8 mouse cellular contexts compared by ENCODE assay signal in genomic region chr4:140539125-140539524, GRCm38 (mm10).
A peak's percentile ranks its signal among the peaks of the same experiment; 100 is the strongest.
DNase-seq lines count a peak whose midpoint lies in the region; ATAC-seq and TF ChIP-seq lines count a peak whose summit lies in the region.

No protein-coding gene starts in this region.

- H3K4me1 ChIP-seq in intestine, embryonic 14.5 days (replicated peaks; ENCODE audit: control insufficient read depth, insufficient read depth, low read length), result no peaks in the 10 kb centered on the region
- no peaks in the 10 kb centered on the region for H3K4me1 ChIP-seq in intestine, embryonic 15.5 days (replicated peaks)
- peaks cover 12% of the 10 kb centered on the region for H3K4me1 ChIP-seq in embryonic facial prominence, embryonic 10.5 days
- peaks cover 11% of the 10 kb centered on the region for H3K4me1 ChIP-seq in midbrain, embryonic 15.5 days
- no peaks in the 10 kb centered on the region for H3K4me1 ChIP-seq in stomach, postnatal 0 days (replicated peaks; ENCODE audit: control insufficient read depth, insufficient read depth)

- H3K27me3 ChIP-seq in intestine, embryonic 14.5 days (replicated peaks; ENCODE audit: control insufficient read depth, insufficient read depth, low read length), result no peaks in the 10 kb centered on the region
- no peaks in the 10 kb centered on the region for H3K27me3 ChIP-seq in intestine, embryonic 15.5 days (replicated peaks)
- no peaks in the 10 kb centered on the region for H3K27me3 ChIP-seq in embryonic facial prominence, embryonic 10.5 days (replicated peaks; ENCODE audit: low read depth, poor library complexity, severe bottlenecking)
- no peaks in the 10 kb centered on the region for H3K27me3 ChIP-seq in midbrain, embryonic 15.5 days (replicated peaks)
- H3K27me3 ChIP-seq in stomach, postnatal 0 days (ENCODE audit: control insufficient read depth, insufficient read depth, low read length), result no peaks in the 10 kb centered on the region

- peak; percentile 86 for DNase-seq in intestine, embryonic 14.5 days (ENCODE audit: low spot score)
- DNase-seq in adrenal gland, postnatal 10 days, result peak; percentile 78
- DNase-seq in embryonic facial prominence, embryonic 10.5 days (ENCODE audit: low spot score), result peak; percentile 69
- DNase-seq in heart, postnatal 36 days, result peak; percentile 52 to 66
- peak; percentile 50 to 75 for DNase-seq in left cerebral cortex, postnatal 14 days (ENCODE audit: low spot score in 2 of 2)
- DNase-seq in stomach, postnatal 0 days (ENCODE audit: low spot score), result peak; percentile 69

- no peak for TF ChIP-seq EP300 in stomach, postnatal 0 days (optimal IDR thresholded peaks at IDR 0.05)

- H3K4me3 ChIP-seq in intestine, embryonic 14.5 days (ENCODE audit: low read depth, low read length), result no peak overlapping the region
- no peak overlapping the region for H3K4me3 ChIP-seq in intestine, embryonic 15.5 days (replicated peaks)
- H3K4me3 ChIP-seq in embryonic facial prominence, embryonic 10.5 days, result no peak overlapping the region
- H3K4me3 ChIP-seq in midbrain, embryonic 15.5 days, result no peak overlapping the region
- no peak overlapping the region for H3K4me3 ChIP-seq in stomach, postnatal 0 days (ENCODE audit: low read depth, low read length)

- H3K9me3 ChIP-seq in intestine, embryonic 14.5 days (ENCODE audit: control insufficient read depth, low read length), result no peaks in the 10 kb centered on the region
- H3K9me3 ChIP-seq in intestine, embryonic 15.5 days, result no peaks in the 10 kb centered on the region
- no peaks in the 10 kb centered on the region for H3K9me3 ChIP-seq in embryonic facial prominence, embryonic 10.5 days
- H3K9me3 ChIP-seq in midbrain, embryonic 15.5 days, result no peaks in the 10 kb centered on the region
- no peaks in the 10 kb centered on the region for H3K9me3 ChIP-seq in stomach, postnatal 0 days (ENCODE audit: control insufficient read depth, low read length)

- intact Hi-C loops in heart, postnatal 36 days (cut with DNase I), result no loop called here
- intact Hi-C loops in left cerebral cortex, postnatal 14 days (cut with DNase I), result no loop called here

- 43% methylated on average over 11 of the region's 11 CpGs for WGBS in intestine, embryonic 14.5 days
- 45% methylated on average over 11 of the region's 11 CpGs for WGBS in intestine, embryonic 15.5 days
- WGBS in embryonic facial prominence, embryonic 10.5 days, result 36% methylated on average over 11 of the region's 11 CpGs
- WGBS in midbrain, embryonic 15.5 days, result 33% methylated on average over 11 of the region's 11 CpGs
- 46% methylated on average over 11 of the region's 11 CpGs for WGBS in stomach, postnatal 0 days

- H3K27ac ChIP-seq in intestine, embryonic 14.5 days (ENCODE audit: low read depth), result no peak overlapping the region
- no peak overlapping the region for H3K27ac ChIP-seq in intestine, embryonic 15.5 days
- H3K27ac ChIP-seq in embryonic facial prominence, embryonic 10.5 days (replicated peaks), result no peak overlapping the region
- no peak overlapping the region for H3K27ac ChIP-seq in midbrain, embryonic 15.5 days
- H3K27ac ChIP-seq in stomach, postnatal 0 days (replicated peaks), result no peak overlapping the region

- TF ChIP-seq CTCF in stomach, postnatal 0 days (IDR thresholded peaks at IDR 0.05; ENCODE audit: low read depth), result peak; percentile 82

- H3K36me3 ChIP-seq in intestine, embryonic 14.5 days (ENCODE audit: control insufficient read depth, insufficient read depth, low read length), result peaks cover 27% of the 10 kb centered on the region
- H3K36me3 ChIP-seq in intestine, embryonic 15.5 days, result peaks cover 16% of the 10 kb centered on the region
- H3K36me3 ChIP-seq in embryonic facial prominence, embryonic 10.5 days (replicated peaks), result peaks cover 69% of the 10 kb centered on the region
- peaks cover 12% of the 10 kb centered on the region for H3K36me3 ChIP-seq in midbrain, embryonic 15.5 days (replicated peaks)
- H3K36me3 ChIP-seq in stomach, postnatal 0 days (ENCODE audit: control insufficient read depth, insufficient read depth, low read length), result peaks cover 4% of the 10 kb centered on the region; the same call in 1 of the 2 replicates

- H3K9ac ChIP-seq in intestine, embryonic 14.5 days (ENCODE audit: low read length), result no peak overlapping the region
- no peak overlapping the region for H3K9ac ChIP-seq in intestine, embryonic 15.5 days
- no peak overlapping the region for H3K9ac ChIP-seq in midbrain, embryonic 15.5 days
- no peak overlapping the region for H3K9ac ChIP-seq in stomach, postnatal 0 days (ENCODE audit: low read length)

- no peak; the same call in 1 of the 2 replicates for ATAC-seq in intestine, embryonic 14.5 days (replicated peaks; ENCODE audit: low FRiP score, low TSS enrichment, low read depth)
- ATAC-seq in intestine, embryonic 15.5 days, result no peak
- 0 out of 2 replicates have a peak, but pooled peaks have one; percentile 24 for ATAC-seq in midbrain, embryonic 15.5 days (replicated peaks)
- no peak for ATAC-seq in stomach, postnatal 0 days (ENCODE audit: low FRiP score, low TSS enrichment)

- no peak overlapping the region for H3K4me2 ChIP-seq in intestine, embryonic 14.5 days (ENCODE audit: low read length)
- no peak overlapping the region for H3K4me2 ChIP-seq in intestine, embryonic 15.5 days (replicated peaks)
- no peak overlapping the region for H3K4me2 ChIP-seq in midbrain, embryonic 15.5 days
- no peak overlapping the region for H3K4me2 ChIP-seq in stomach, postnatal 0 days (replicated peaks; ENCODE audit: low read depth)
